Mouse (Mus musculus) intestine, postnatal 0 days (tissue): ENCODE data around the gene Slc25a39. TPM values are rescaled to one million over a fixed set of nuclear protein-coding genes. Genes with fewer than 3 reads are reported as not detected.

ENCODE experiments used
- ATAC-seq: fragments of 200-750 bp; cut with Nextera tagmentation; 2 replicates; pipeline ENCODE4 v1.8.0; 2017; ENCODE audit warnings: mild to moderate bottlenecking, moderate TSS enrichment, moderate library complexity
- H3K27ac ChIP-seq: fragments of 300-500 bp; sonication (generic); 2 replicates; pipeline ENCODE4 v1.5.1; 2014; ENCODE audit warnings: mild to moderate bottlenecking, low read depth, low read length, moderate library complexity
- H3K27me3 ChIP-seq: fragments of 300-500 bp; sonication (generic); replicated peaks from 2 replicates; pipeline ENCODE4 v1.6.1; 2014; ENCODE audit warnings: low read length, mixed read lengths; ENCODE audit not compliant: control insufficient read depth, insufficient read depth
- H3K36me3 ChIP-seq: fragments of 300-500 bp; sonication (generic); 2 replicates; pipeline ENCODE4 v1.6.1; 2014; ENCODE audit warnings: mild to moderate bottlenecking, moderate library complexity; ENCODE audit not compliant: control insufficient read depth, insufficient read depth
- H3K4me1 ChIP-seq: fragments of 300-500 bp; sonication (generic); replicated peaks from 2 replicates; pipeline ENCODE4 v1.6.1; 2014; ENCODE audit warnings: antibody characterized with exemption, low read length, mixed read lengths; ENCODE audit not compliant: control insufficient read depth, insufficient read depth
- H3K4me2 ChIP-seq: fragments of 300-500 bp; sonication (generic); replicated peaks from 2 replicates; pipeline ENCODE4 v1.6.1; 2014; ENCODE audit warnings: low read depth, mild to moderate bottlenecking, moderate library complexity
- H3K4me3 ChIP-seq: fragments of 300-500 bp; sonication (generic); 2 replicates; pipeline ENCODE4 v1.5.1; 2014; ENCODE audit warnings: low read depth, low read length
- H3K9ac ChIP-seq: fragments of 300-500 bp; sonication (generic); 2 replicates; pipeline ENCODE4 v1.6.1; 2014; ENCODE audit warnings: mild to moderate bottlenecking, low read depth, low read length
- H3K9me3 ChIP-seq: fragments of 300-500 bp; sonication (generic); 2 replicates; pipeline ENCODE4 v1.6.1; 2016; ENCODE audit warnings: mixed run types; ENCODE audit not compliant: control insufficient read depth
- CTCF ChIP-seq: sonication (generic); IDR thresholded peaks from 2 replicates; pipeline ENCODE4 v1.5.1; 2016; ENCODE audit warnings: low read depth, mild to moderate bottlenecking, control low read depth, antibody characterized with exemption, moderate library complexity
- WGBS: fragments of 180-500 bp; shearing (Covaris S2); extraction: QIAGEN DNeasy Blood & Tissue Kit; methylation state at CpG from one replicate; pipeline ENCODE4 v1.1.7; 2014; 5-methylcytosine and 5-hydroxymethylcytosine counted together
- polyA plus RNA-seq: library from polyadenylated mRNA; unstranded; fragments of >200 nt; fragmentation: Nextera tagmentation; extraction: Ambion mirVana; gene quantifications from 2 replicates; pipeline ENCODE4 v1.2.1, GENCODE M21; 2015

Slc25a39 gene
- 283 and 296 TPM in 2 replicates for polyA plus RNA-seq

GRCm38 (mm10) chr11:102407834-102408215, at the start of gene Slc25a39:
TSS of gene Slc25a39 (minus strand) at chr11:102407946.
- no peak for ATAC-seq
- Histone ChIP-seq H3K4me3 (peak within 1 kb of the TSS; percentile 70), H3K9me3 (no peaks in the 10 kb centered on the region), H3K36me3 (peaks cover 23% of the 10 kb centered on the region), H3K4me1 (peaks cover 2% of the 10 kb centered on the region; the same call in 1 of the 2 replicates), H3K27ac (peak within 1 kb of the TSS; percentile 93), H3K27me3 (no peaks in the 10 kb centered on the region), H3K4me2 (peak within 1 kb of the TSS; percentile 87), H3K9ac (peak within 1 kb of the TSS; percentile 60)
- WGBS, result under 1% methylated on average over 19 of the region's 19 CpGs
- no peak for TF ChIP-seq CTCF

- Histone ChIP-seq H3K4me3 (peak overlapping the region; percentile 51), H3K27ac (no peak overlapping the region), H3K4me2 (peak overlapping the region; percentile 95), H3K27me3 (peaks cover 19% of the 10 kb centered on the region; the same call in 1 of the 2 replicates), H3K9ac (peak overlapping the region; percentile 52), H3K9me3 (no peaks in the 10 kb centered on the region), H3K4me1 (no peaks in the 10 kb centered on the region), H3K36me3 (no peaks in the 10 kb centered on the region)
- TF ChIP-seq CTCF, result peak; percentile 65
- under 1% methylated on average over 40 of the region's 40 CpGs for WGBS
- ATAC-seq, result peak; percentile 81
Measured at GRCm38 (mm10) chr11:102455740-102456396, 48.1 kb upstream of the Slc25a39 start.

DNA sequence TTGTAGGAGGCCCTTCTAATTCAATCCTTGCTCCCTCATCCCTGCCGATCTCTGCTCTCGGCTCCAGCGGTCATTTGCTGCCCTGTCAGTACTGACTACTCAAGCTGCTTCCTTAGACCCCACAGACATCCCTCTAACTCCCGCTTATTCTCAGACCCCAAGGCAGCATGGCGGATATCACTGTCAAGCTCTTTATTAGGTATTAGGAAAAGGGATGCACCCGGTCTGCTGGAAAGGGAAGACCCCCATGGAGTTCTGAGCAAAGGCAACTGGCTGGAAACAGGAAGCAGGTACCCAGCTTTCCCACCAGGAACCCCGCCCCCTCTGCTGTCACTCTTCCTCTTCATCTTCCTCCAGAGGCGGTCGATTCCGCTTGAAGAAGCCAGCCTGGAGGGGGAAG, 45.4 kb upstream of the Slc25a39 start:
- ATAC-seq, result no peak
- Histone ChIP-seq H3K4me2 (no peak overlapping the region), H3K36me3 (no peaks in the 10 kb centered on the region), H3K27ac (no peak overlapping the region), H3K4me3 (no peak overlapping the region), H3K4me1 (no peaks in the 10 kb centered on the region), H3K9me3 (no peaks in the 10 kb centered on the region), H3K9ac (no peak overlapping the region), H3K27me3 (peaks cover 24% of the 10 kb centered on the region; the same call in 1 of the 2 replicates)
- TF ChIP-seq CTCF, result no peak
- WGBS, result 28% methylated on average over 10 of the region's 10 CpGs

DNA sequence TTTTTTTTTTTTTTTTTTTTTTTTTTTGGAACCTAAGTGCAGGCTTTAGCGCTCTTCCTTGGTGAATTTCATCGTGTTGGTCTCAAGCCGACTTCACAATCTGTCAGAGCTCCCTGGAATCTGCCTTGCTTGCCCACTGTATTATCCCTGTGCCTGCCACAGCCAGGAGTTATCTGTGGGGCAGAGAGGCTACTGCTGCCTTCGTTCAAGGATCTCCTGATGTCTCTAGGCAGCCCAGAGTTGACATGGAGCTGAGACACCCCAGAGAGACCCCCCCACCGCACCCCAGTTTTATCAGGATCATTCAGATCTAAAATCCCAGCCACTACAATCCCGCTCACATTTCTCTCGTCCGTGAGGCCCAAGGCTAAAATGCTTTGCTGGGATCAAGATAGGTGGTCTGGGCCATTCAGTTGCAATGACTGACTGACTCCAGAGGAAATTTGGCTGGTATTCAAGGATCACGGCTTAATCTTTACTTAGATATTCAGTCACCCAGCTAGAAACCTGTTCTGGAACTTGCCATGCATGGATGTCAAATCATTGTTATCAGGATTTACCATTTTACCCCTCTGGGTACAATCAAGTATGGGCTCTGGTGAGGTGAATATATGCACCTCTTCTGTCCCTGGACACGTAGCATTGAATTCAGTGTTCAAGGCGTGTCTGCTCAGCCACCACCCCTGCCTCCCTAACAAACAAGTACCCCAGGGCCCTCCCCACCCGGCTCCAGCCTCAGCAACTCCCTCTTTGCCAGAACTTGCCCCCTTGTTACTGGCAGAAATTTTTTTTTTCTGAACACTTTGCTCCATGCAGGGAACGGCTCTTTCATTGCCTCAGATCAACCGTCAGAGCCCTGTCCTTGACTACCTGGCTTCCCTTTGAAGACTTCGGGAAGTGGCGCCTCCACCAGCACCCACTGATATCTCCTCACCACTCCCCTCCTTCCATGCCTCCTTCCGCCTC, 41.6 kb upstream of the Slc25a39 start:
- no peaks in the 10 kb centered on the region for H3K9me3 ChIP-seq
- H3K36me3 ChIP-seq, result no peaks in the 10 kb centered on the region
- no peak overlapping the region for H3K4me2 ChIP-seq
- H3K4me3 ChIP-seq, result no peak overlapping the region
- peaks cover 41% of the 10 kb centered on the region for H3K27me3 ChIP-seq
- H3K9ac ChIP-seq, result no peak overlapping the region
- ATAC-seq, result no peak
- 35% methylated on average over 17 of the region's 17 CpGs for WGBS
- H3K4me1 ChIP-seq, result no peaks in the 10 kb centered on the region
- no peak for TF ChIP-seq CTCF
- no peak overlapping the region for H3K27ac ChIP-seq

- H3K4me1 ChIP-seq, result no peaks in the 10 kb centered on the region
- H3K9me3 ChIP-seq, result no peaks in the 10 kb centered on the region
- no peak overlapping the region for H3K9ac ChIP-seq
- no peak overlapping the region for H3K4me3 ChIP-seq
- H3K36me3 ChIP-seq, result no peaks in the 10 kb centered on the region
- H3K27ac ChIP-seq, result no peak overlapping the region
- 24% methylated on average over 8 of the region's 8 CpGs for WGBS
- H3K4me2 ChIP-seq, result no peak overlapping the region
- peaks cover 38% of the 10 kb centered on the region for H3K27me3 ChIP-seq
- TF ChIP-seq CTCF, result no peak; the same call in 1 of the 2 replicates
- no peak for ATAC-seq
Measured at GRCm38 (mm10) chr11:102448327-102448726, 40.6 kb upstream of the Slc25a39 start.

- Histone ChIP-seq H3K4me3 (peak within 1 kb of the TSS; percentile 79), H3K27ac (peak within 1 kb of the TSS; percentile 73), H3K9ac (peak within 1 kb of the TSS; percentile 77), H3K9me3 (no peaks in the 10 kb centered on the region), H3K36me3 (no peaks in the 10 kb centered on the region), H3K4me2 (peak within 1 kb of the TSS; percentile 89), H3K4me1 (no peaks in the 10 kb centered on the region), H3K27me3 (peaks cover 33% of the 10 kb centered on the region)
- peak; percentile 83 for TF ChIP-seq CTCF
- peak; percentile 45 for ATAC-seq
- under 1% methylated on average over 27 of the region's 40 CpGs for WGBS
Measured at GRCm38 (mm10) chr11:102447497-102447896, 39.8 kb upstream of the Slc25a39 start, which contains the start of gene Fam171a2. TSS of gene Fam171a2 (minus strand) at chr11:102447682.
